Mouse (Mus musculus) ES-E14 (cell line): ENCODE measurements around the gene Serpina3k. TPM values are rescaled to one million over a fixed set of nuclear protein-coding genes. Genes with fewer than 3 reads are reported as not detected.
"Not testable (repeated sequence)": the region's sequence is repeated elsewhere in the genome, so short reads cannot be mapped to it uniquely, and the experiment has no call there.

Experiments used
- DNase-seq: peaks from one replicate; pipeline ENCODE4 v3.0.0-alpha.2; 2013; ENCODE audit warnings: low read depth, low spot score
- H3K27ac ChIP-seq: 2 replicates; pipeline ENCODE4 v1.5.1; 2012; ENCODE audit warnings: low read depth, mild to moderate bottlenecking, low read length, moderate library complexity, mixed read lengths; ENCODE audit not compliant: poor library complexity, insufficient read depth, severe bottlenecking
- H3K36me3 ChIP-seq: 2 replicates; pipeline ENCODE4 v1.6.1; 2012; ENCODE audit warnings: mild to moderate bottlenecking, low read length, moderate library complexity, mixed read lengths; ENCODE audit not compliant: control insufficient read depth, poor library complexity, insufficient read depth, severe bottlenecking
- H3K4me1 ChIP-seq, 2 experiments: fragments of 150-350 bp in 1 of 2; sonication (generic) in 1 of 2; 2 replicates each; pipeline ENCODE4 v1.6.1; 2012; ENCODE audit warnings: low read length in 2 of 2, mild to moderate bottlenecking in 1 of 2, mixed read lengths in 1 of 2; ENCODE audit not compliant: control insufficient read depth in 2 of 2, insufficient read depth in 2 of 2, poor library complexity in 1 of 2
- H3K4me3 ChIP-seq, 2 experiments: fragments of 150-350 bp in 1 of 2; sonication (generic) in 1 of 2; 2 replicates each; pipeline ENCODE4 v1.5.1; 2012; ENCODE audit warnings: low read length in 2 of 2, low read depth in 1 of 2, mild to moderate bottlenecking in 1 of 2, mixed read lengths in 1 of 2; ENCODE audit not compliant: insufficient read depth in 1 of 2, poor library complexity in 1 of 2, severe bottlenecking in 1 of 2
- H3K9ac ChIP-seq: 2 replicates; pipeline ENCODE4 v1.6.1; 2012; ENCODE audit warnings: low read depth, mild to moderate bottlenecking, low read length, mixed read lengths; ENCODE audit not compliant: poor library complexity, insufficient read depth, severe bottlenecking
- H3K9me3 ChIP-seq: fragments of 150-350 bp; sonication (generic); 2 replicates; pipeline ENCODE4 v1.6.1; 2012; ENCODE audit warnings: low read depth, mild to moderate bottlenecking, low read length; ENCODE audit not compliant: control insufficient read depth, insufficient read depth
- CHD2 ChIP-seq: IDR thresholded peaks from 2 replicates; pipeline ENCODE4 v1.6.1; 2014; ENCODE audit warnings: mild to moderate bottlenecking, low read depth, low read length, inconsistent platforms
- HCFC1 ChIP-seq: IDR thresholded peaks from 2 replicates; pipeline ENCODE4 v1.6.1; 2012; ENCODE audit warnings: low read length, inconsistent platforms, borderline replicate concordance; ENCODE audit not compliant: insufficient read depth
- MAFK ChIP-seq: IDR thresholded peaks from 2 replicates; pipeline ENCODE4 v1.6.1; 2014; ENCODE audit warnings: mild to moderate bottlenecking, low read depth, low read length, inconsistent platforms; ENCODE audit not compliant: insufficient read depth
- ZC3H11A ChIP-seq: IDR thresholded peaks from 2 replicates; pipeline ENCODE4 v1.6.1; 2012; ENCODE audit warnings: low read depth, mild to moderate bottlenecking, inconsistent platforms, low read length, borderline replicate concordance
- ZNF384 ChIP-seq: IDR thresholded peaks from 2 replicates; pipeline ENCODE4 v1.6.1; 2012; ENCODE audit warnings: low read depth, low read length, inconsistent platforms
- in situ Hi-C, 2 experiments: fragments of 600-800 bp; cut with MboI; formaldehyde crosslinking; loops; one replicate each; pipeline ENCODE4 v1.15.1; 2025; ENCODE audit warnings: low sequenced_read_pairs in 2 of 2, inconsistent platforms in 1 of 2; ENCODE audit not compliant: unreplicated experiment in 2 of 2
- total RNA-seq: library from RNA; depleted of rRNA; stranded (reverse); fragments of 300-350 nt; gene quantifications from 2 replicates; pipeline ENCODE4 v1.2.3, GENCODE M21; 2012; rRNA removed

The Serpina3k gene
- 0.27 TPM in 1 of 2 replicates, not detected in the other for total RNA-seq

DNA sequence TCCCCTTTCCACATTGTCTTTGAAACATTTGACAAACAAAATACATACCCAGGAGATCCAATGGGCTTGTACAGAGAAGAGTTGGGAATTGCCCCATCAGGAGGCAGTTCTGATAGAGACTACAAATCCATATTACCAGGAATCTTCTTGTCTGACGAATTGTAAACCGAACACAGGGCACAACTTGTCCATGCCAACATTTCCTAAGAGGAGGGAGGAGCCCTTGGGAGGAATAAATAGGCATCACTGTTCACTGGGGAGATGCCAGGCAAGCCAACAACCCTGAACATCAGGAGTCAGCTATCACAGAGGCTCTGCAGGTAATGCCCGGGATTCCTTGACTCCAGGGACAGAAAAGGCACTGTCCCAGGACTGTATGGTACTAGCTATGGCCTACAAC is at the start of gene Serpina3k, which contains the start of gene Serpina3m:
TSS of gene Serpina3k (plus strand) at position 261 of the 400 bp plus-strand sequence.
TSS of gene Serpina3m (plus strand) at position 261 of the 400 bp plus-strand sequence.
- in situ Hi-C loops, DNase-seq, H3K4me3 ChIP-seq, H3K36me3 ChIP-seq, H3K27ac ChIP-seq, H3K9ac ChIP-seq, H3K4me1 ChIP-seq, H3K9me3 ChIP-seq: not testable (repeated sequence)

DNA sequence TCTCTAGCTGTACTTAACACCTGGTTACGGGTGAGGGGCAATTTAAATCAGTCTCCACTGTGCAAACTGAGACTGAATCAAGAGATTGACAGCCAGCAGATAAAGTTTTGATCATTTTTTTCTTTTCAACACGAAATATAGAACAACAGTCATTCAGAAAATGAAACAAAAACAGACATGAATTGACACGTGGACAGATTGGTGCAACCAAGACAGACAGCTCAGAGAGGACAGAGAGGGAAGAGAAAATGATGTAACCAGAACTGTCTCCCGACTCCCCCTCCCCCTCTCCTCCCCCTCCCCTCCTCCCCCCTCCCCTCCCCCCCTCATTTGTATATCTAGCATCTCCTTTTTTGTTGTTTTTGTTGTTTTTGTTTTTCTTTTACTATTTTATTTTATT is 48.4 kb upstream of the Serpina3k start:
- TF ChIP-seq MAFK (no peak), ZC3H11A (no peak), ZNF384 (no peak), HCFC1 (no peak), CHD2 (no peak)
- Histone ChIP-seq H3K27ac (no peak overlapping the region), H3K36me3 (no peaks in the 10 kb centered on the region), H3K9me3 (no peaks in the 10 kb centered on the region), H3K9ac (no peak overlapping the region), H3K4me1 (no peaks in the 10 kb centered on the region), H3K4me3 (no peak overlapping the region)
- in situ Hi-C loops, result no loop called here
- no peak for DNase-seq

DNA sequence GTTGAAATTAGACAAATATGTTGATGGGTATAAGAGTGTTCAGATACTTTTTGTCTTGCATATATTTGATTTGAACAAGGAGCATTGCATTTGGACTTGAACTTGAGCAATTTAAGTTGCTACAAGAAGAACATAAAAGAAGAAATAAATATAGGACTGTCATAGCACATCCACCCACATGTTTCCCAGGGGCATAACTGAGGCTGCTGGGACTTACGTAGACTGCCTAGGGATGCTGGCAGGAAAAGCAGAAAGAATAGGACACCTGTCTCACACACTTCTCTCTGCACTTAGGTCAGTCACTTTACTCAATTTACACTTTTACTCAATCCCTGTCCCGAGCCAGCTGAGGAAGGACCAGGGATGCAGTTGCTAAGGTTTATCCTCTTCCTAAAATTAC is 44.3 kb upstream of the Serpina3k start:
- Histone ChIP-seq H3K9me3 (no peaks in the 10 kb centered on the region), H3K36me3 (no peaks in the 10 kb centered on the region), H3K27ac (no peak overlapping the region), H3K4me1 (no peaks in the 10 kb centered on the region), H3K9ac (no peak overlapping the region), H3K4me3 (no peak overlapping the region)
- in situ Hi-C loops, result no loop called here
- TF ChIP-seq ZNF384 (no peak), CHD2 (no peak), HCFC1 (no peak), MAFK (no peak), ZC3H11A (no peak)
- DNase-seq, result no peak

DNA sequence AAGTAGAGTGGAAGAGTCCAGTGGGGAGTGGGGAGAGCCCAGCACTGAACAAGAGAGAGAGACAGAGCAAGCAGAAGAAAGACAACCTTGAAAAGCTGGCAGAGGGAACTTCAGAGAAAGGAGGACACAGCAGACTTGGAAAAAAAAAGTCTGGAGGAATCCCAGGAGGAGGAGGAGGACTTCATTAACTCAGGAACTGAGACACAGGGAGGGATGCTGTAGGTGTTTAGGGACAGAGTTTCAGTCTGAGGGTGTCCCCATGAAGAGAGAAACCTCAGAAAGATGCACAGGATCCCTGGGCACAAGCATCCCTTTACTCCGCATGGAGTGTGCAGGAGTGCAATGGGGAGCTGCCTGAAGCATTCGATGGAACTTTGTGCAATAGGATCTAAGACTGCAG is 40.2 kb upstream of the Serpina3k start:
- Histone ChIP-seq H3K4me3 (no peak overlapping the region), H3K36me3 (no peaks in the 10 kb centered on the region), H3K4me1 (no peaks in the 10 kb centered on the region), H3K9me3 (no peaks in the 10 kb centered on the region), H3K27ac (no peak overlapping the region), H3K9ac (no peak overlapping the region)
- in situ Hi-C loops, result no loop called here
- no peak for DNase-seq
- no peak for TF ChIP-seq ZC3H11A
- no peak for TF ChIP-seq MAFK
- TF ChIP-seq CHD2, result no peak
- TF ChIP-seq HCFC1, result no peak
- TF ChIP-seq ZNF384, result no peak

DNA sequence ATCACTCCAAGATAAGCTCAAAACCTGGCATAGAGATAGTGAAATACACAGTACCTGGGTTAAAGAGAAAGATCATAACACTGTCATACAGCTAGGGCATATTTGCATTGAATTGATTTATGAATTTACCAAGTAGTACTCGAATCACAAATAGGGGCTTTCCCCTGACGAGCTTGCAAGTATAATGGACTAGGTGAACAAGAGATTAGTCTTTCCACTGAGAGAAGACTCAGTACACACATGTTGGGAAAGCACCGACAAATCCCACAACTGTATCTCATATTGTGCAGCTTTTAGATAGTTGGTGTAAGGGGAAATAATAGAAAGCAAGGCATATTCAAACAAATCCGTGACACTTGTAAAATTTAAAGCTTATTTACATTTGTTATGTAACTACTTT is 32.3 kb upstream of the Serpina3k start:
- H3K4me1 ChIP-seq, result no peaks in the 10 kb centered on the region
- no peak for DNase-seq
- H3K4me3 ChIP-seq, result no peak overlapping the region
- H3K27ac ChIP-seq, result no peak overlapping the region
- no peaks in the 10 kb centered on the region for H3K9me3 ChIP-seq
- H3K9ac ChIP-seq, result no peak overlapping the region
- no peak for TF ChIP-seq HCFC1
- H3K36me3 ChIP-seq, result no peaks in the 10 kb centered on the region
- in situ Hi-C loops, result no loop called here
